Mouse (Mus musculus): ENCODE measurements at regions not wholly inside any gene's neighbourhood (a gene's known extent, or its start where the extent isn't known, plus 50 kb on each side); places are given as distances from the start of the nearest gene placed in this dataset.
A peak's percentile ranks its signal among the peaks of the same experiment; 100 is the strongest.

DNA sequence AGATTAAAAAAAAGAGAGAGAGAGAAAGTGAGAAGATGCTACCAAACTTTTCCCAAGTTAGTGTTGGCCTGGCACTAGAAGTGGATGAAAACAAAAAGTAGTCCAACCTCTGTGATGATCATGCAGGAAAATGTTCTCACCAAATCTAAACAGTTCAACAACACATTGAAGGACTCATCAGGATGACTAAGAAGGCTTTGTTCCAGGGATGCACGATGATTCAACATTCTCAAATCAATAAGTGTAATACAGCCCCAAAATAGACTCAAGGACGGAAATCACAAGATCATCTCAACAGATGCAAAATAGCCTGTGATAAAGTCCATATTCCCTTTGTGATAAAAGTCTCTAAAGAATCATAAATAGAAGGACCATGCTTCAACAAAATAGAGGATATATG lies 106.3 kb downstream of the Cysltr2 start:
- DNase-seq (ENCODE audit: low read depth), result no peak

GRCm38 (mm10) chr14:72939067-72939393 lies 109.9 kb downstream of the Cysltr2 start:
- no peak for DNase-seq (ENCODE audit: low read depth)

- no peak for DNase-seq (ENCODE audit: low read depth)
Observed at GRCm38 (mm10) chr14:72938382-72939066, 110.4 kb downstream of the Cysltr2 start.

DNA sequence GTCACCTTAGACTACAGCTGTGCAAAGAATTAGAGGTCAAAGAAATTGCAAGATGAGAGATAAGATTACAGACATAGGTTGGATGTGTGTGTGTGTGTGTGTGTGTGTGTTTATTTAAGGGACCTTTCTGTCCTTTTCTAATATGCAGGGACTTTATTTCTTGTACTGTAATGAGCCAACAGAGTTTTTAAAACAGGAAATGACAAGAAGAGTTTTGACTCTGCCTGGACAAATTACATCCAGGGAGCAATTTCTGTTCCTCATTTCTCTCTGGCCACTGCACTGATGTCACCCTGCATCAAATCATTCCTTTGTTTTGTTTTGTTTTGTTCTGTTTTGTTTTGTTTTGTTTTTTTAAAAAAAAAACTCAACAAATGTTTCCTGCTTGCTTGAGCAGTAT lies 115.3 kb downstream of the Cysltr2 start:
- DNase-seq (ENCODE audit: low read depth), result no peak

- DNase-seq (ENCODE audit: low read depth), result no peak
Observed at GRCm38 (mm10) chr14:72932296-72932695, 116.6 kb downstream of the Cysltr2 start.

GRCm38 (mm10) chr14:72901171-72901926 lies 147.6 kb downstream of the Cysltr2 start:
- DNase-seq (ENCODE audit: low read depth), result no peak

GRCm38 (mm10) chr14:72899630-72900029 lies 149.3 kb downstream of the Cysltr2 start:
- no peak for DNase-seq (ENCODE audit: low read depth)

- no peak for DNase-seq (ENCODE audit: low read depth)
Observed at GRCm38 (mm10) chr14:72892316-72892715, 156.6 kb downstream of the Cysltr2 start.

GRCm38 (mm10) chr14:72889663-72890062 lies 159.3 kb downstream of the Cysltr2 start:
- DNase-seq (ENCODE audit: low read depth), result no peak

DNA sequence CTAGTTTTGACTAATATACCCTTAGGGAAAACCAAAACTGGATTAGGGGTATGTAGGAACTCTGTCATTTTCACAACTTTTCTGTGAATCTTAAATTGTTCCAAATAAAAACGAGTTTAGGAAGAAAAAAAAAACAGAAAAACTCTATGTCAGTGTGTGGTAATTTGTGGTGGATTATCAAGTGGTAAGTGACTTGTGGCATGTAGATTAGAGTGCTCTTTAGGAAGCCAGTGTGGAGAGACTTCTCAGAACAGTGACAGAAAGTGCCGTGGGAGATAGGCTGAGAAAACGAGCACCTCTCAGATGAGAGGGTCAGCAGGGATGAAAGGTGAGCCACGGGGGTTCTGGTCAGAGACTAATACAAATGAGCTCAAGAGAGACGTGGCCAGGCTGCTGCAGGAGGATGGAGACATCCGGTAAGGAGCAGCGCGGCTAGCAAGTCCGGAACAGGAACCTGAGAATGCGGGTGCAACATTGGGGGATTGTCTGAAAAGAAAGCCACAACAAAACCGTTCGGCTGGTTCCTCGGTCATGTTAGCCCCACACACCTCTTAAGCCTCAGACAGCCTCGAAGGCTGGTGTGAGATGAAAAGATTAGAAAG lies 161.3 kb downstream of the Cysltr2 start:
- no peak for DNase-seq (ENCODE audit: low read depth)

DNA sequence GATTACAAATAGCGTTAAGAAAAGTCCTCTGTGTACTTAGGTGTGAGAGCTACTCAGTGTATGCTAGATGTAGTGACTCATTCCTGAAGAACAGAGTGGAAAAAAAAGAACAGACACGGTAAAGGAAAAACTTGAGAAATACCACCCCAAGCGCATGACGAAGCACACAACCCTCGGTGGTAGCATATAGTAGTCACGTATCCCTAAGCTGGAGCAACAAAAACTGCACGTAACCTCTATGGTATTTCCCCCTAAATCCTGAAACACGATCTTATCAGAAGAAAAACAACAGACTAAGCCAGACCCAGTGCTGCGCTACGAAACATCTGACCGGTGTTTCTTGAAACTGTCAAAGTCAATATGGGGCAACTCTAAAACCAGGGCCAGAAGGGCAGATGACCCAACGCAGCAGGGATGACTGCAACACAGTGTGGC lies 162.0 kb downstream of the Cysltr2 start:
- peak; percentile 36 for DNase-seq (ENCODE audit: low read depth)

- no peak for DNase-seq (ENCODE audit: low read depth)
Observed at GRCm38 (mm10) chr14:72885824-72886223, 163.1 kb downstream of the Cysltr2 start.

GRCm38 (mm10) chr14:72884561-72884960 lies 164.4 kb downstream of the Cysltr2 start:
- DNase-seq (ENCODE audit: low read depth), result no peak

GRCm38 (mm10) chr14:72877132-72877531 lies 167.3 kb upstream of the Fndc3a start:
- DNase-seq (ENCODE audit: low read depth), result no peak

GRCm38 (mm10) chr14:72873494-72873893 lies 163.7 kb upstream of the Fndc3a start:
- DNase-seq (ENCODE audit: low read depth), result no peak

GRCm38 (mm10) chr14:72869188-72869749 lies 159.5 kb upstream of the Fndc3a start:
- DNase-seq (ENCODE audit: low read depth), result no peak

DNA sequence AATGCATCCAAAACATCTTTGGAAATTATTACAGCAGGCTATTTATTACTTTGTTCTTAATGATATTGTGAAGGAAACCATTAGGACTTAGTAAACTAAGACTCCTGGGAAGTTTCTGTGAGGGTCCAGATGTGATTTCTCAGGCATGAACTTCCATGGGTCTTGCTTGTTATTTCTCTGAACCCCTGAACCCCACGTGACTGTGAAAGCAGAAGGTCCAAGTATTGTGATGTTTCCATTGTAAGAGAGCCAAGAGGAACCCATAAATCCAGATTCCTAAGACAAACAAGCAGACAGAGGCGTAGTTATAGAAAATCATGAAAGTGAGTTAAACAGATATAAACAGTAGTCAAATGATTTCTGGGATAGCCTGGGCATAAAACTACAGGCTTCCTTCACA lies 157.1 kb upstream of the Fndc3a start:
- DNase-seq (ENCODE audit: low read depth), result no peak

GRCm38 (mm10) chr14:72865531-72865930 lies 155.7 kb upstream of the Fndc3a start:
- DNase-seq (ENCODE audit: low read depth), result no peak

GRCm38 (mm10) chr14:72864792-72865191 lies 155.0 kb upstream of the Fndc3a start:
- DNase-seq (ENCODE audit: low read depth), result no peak

- DNase-seq (ENCODE audit: low read depth), result no peak
Observed at GRCm38 (mm10) chr14:72864130-72864529, 154.3 kb upstream of the Fndc3a start.

- DNase-seq (ENCODE audit: low read depth), result no peak
Observed at GRCm38 (mm10) chr14:72862806-72863526, 153.2 kb upstream of the Fndc3a start.

- DNase-seq (ENCODE audit: low read depth), result no peak
Observed at GRCm38 (mm10) chr14:72854226-72854625, 144.4 kb upstream of the Fndc3a start.
